Mouse (Mus musculus): ENCODE data around the gene Gm2244. TPM values are rescaled to one million over a fixed set of nuclear protein-coding genes. Genes with fewer than 3 reads are reported as not detected.
A peak's percentile ranks its signal among the peaks of the same experiment; 100 is the strongest.
"Not testable (repeated sequence)": the region's sequence is repeated elsewhere in the genome, so short reads cannot be mapped to it uniquely, and the experiment has no call there.

Gm2244 gene
- 0.06 and 0.10 TPM in 2 replicates for polyA plus RNA-seq (2012; rRNA removed)

DNA sequence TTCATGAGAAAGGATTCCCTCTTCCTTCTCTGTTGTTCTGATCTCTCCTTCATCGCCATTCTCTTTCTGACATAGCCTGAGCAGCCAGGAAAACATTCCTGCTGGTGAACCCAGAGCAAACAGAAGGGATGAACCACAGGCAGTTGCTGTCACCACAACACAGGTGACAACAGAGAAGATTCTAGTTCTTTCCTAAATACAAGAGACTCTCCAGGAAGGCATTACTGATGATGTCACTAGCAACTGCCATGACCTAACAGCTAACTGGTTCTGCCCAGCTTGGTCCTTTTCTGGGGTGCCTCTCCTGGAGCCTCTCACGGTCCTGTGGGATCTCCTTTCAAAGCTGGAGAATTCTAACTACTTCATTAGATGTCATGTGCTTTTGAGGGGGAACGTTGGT is at the start of gene Gm2244:
Gene Gm2244, minus strand, starts transcription at position 101 of the 400 bp plus-strand sequence.
- not testable (repeated sequence) for DNase-seq (ENCODE audit: low spot score)

DNA sequence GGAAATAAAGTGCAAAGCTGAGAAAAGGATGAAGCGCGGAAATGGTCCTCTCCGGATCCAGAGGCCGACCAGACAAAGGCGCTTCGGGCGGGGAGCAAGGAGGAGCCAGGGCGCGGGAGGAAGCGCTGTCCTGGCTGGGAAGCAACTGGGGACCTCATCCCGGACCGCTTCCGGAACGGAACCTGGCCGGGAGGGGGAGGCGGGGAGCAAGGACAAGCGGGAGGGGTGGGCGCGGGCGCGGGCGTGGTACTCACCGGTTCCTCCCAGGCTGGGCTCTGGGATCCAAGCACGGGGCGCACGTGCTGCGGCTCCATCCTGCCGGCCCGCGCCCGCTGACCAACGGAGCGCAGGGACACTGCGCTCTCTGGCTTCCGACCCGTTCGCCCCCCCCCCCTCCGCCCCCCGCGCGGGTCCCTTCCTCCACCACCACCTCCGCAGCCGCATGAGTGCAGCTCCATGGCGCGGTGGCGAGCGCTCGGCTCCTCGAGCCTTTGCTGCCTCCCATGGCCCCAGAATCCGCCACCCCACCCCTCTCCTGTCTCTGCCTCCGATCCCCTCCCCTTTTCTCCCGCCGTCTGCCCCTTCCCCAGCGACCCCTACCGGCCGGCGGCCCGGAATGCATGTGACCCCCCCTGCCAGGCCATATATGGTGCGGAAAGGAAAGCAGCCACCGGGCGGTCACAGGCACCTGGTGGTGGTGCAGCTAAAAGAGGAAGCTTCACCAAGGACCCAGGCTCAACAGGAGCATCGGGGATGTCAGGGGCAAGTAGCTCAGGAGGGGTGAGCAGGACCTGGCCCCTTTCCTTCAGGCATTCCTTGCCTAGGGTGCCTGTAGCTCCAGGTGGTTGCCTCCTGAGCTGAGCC is 35.3 kb upstream of the Gm2244 start, which contains the start of gene Gm2237:
Gene Gm2237, minus strand, starts transcription at position 332 of the 864 bp plus-strand sequence.
- peak; percentile 30 for DNase-seq (ENCODE audit: low spot score)

Other genes starting within 250 kb of the Gm2244 start
- not detected in 2 replicates for gene Gm21738, start 131.0 kb downstream of the Gm2244 start, polyA plus RNA-seq (2012; rRNA removed)
- gene Gm2237, start 35.2 kb upstream of the Gm2244 start, polyA plus RNA-seq (2012; rRNA removed) = 10.8 and 15.2 TPM in 2 replicates
- not detected in 2 replicates for gene Gm5458, start 52.6 kb upstream of the Gm2244 start, polyA plus RNA-seq (2012; rRNA removed)
- gene Nid2, start 201.3 kb upstream of the Gm2244 start, polyA plus RNA-seq (2012; rRNA removed) = 9.0 and 12.6 TPM in 2 replicates

Data from urinary bladder, adult 2 months (tissue).